Mouse (Mus musculus) midbrain, embryonic 13.5 days (tissue): ENCODE data around the gene Neurod2. TPM values are rescaled to one million over a fixed set of nuclear protein-coding genes. Genes with fewer than 3 reads are reported as not detected.

Experiments used
- ATAC-seq: fragments of 200-750 bp; cut with Nextera tagmentation; 2 replicates; pipeline ENCODE4 v1.8.0; 2017; ENCODE audit warnings: mild to moderate bottlenecking, moderate TSS enrichment, moderate library complexity
- H3K27ac ChIP-seq: fragments of 300-500 bp; sonication (generic); 2 replicates; pipeline ENCODE4 v1.5.1; 2015; ENCODE audit warnings: inconsistent platforms, mild to moderate bottlenecking, moderate library complexity
- H3K27me3 ChIP-seq: fragments of 300-500 bp; sonication (generic); 2 replicates; pipeline ENCODE4 v1.6.1; 2015; ENCODE audit warnings: mild to moderate bottlenecking, inconsistent platforms
- H3K36me3 ChIP-seq: fragments of 300-500 bp; sonication (generic); 2 replicates; pipeline ENCODE4 v1.6.1; 2015; ENCODE audit warnings: mild to moderate bottlenecking, inconsistent platforms
- H3K4me1 ChIP-seq: fragments of 300-500 bp; sonication (generic); replicated peaks from 2 replicates; pipeline ENCODE4 v1.6.1; 2015; ENCODE audit warnings: inconsistent platforms
- H3K4me2 ChIP-seq: fragments of 300-500 bp; sonication (generic); replicated peaks from 2 replicates; pipeline ENCODE4 v1.6.1; 2015; ENCODE audit warnings: moderate library complexity, mild to moderate bottlenecking, inconsistent platforms
- H3K4me3 ChIP-seq: fragments of 300-500 bp; sonication (generic); replicated peaks from 2 replicates; pipeline ENCODE4 v1.5.1; 2015; ENCODE audit warnings: mild to moderate bottlenecking, inconsistent platforms
- H3K9ac ChIP-seq: fragments of 300-500 bp; sonication (generic); replicated peaks from 2 replicates; pipeline ENCODE4 v1.6.1; 2015; ENCODE audit warnings: mild to moderate bottlenecking, inconsistent platforms
- H3K9me3 ChIP-seq: fragments of 300-500 bp; sonication (generic); 2 replicates; pipeline ENCODE4 v1.6.1; 2016; ENCODE audit warnings: mild to moderate bottlenecking, inconsistent platforms
- WGBS: fragments of 180-500 bp; shearing (Covaris S2); methylation state at CpG from one replicate; pipeline ENCODE4 v1.1.7; 2015; 5-methylcytosine and 5-hydroxymethylcytosine counted together
- polyA plus RNA-seq: library from polyadenylated mRNA; unstranded; fragments of >200 nt; fragmentation: Nextera tagmentation; extraction: Ambion mirVana; gene quantifications from 2 replicates; pipeline ENCODE4 v1.2.1, GENCODE M21; 2015

Gene Neurod2
- polyA plus RNA-seq, 1 experiment from 2014 or later = 9.3 TPM

DNA sequence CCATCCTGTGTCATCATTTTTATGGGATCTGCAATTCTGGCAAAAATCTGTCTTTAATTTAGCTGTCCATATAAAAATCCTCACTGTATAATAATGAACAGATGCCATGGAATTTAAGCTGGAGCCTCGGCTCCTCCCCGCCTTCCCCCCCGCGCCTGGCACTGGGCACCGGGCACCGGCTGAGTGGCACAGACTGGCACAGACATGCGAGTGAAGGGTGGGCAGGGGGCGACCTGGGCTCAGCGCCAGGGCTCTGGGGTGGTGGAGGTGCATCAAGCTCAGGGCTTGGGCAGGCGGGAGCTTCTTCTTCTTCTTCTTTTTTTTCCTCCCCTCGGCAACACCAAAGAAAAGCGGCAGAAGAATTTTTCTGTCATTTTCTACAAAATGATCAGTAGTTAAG lies 9.1 kb downstream of the Neurod2 start:
- Histone ChIP-seq H3K4me3 (no peak overlapping the region), H3K4me2 (no peak overlapping the region), H3K36me3 (no peaks in the 10 kb centered on the region), H3K27ac (no peak overlapping the region), H3K4me1 (peaks cover 16% of the 10 kb centered on the region), H3K27me3 (peaks cover 100% of the 10 kb centered on the region), H3K9me3 (no peaks in the 10 kb centered on the region), H3K9ac (no peak overlapping the region)
- 8% methylated on average over 12 of the region's 12 CpGs for WGBS
- ATAC-seq = no peak

DNA sequence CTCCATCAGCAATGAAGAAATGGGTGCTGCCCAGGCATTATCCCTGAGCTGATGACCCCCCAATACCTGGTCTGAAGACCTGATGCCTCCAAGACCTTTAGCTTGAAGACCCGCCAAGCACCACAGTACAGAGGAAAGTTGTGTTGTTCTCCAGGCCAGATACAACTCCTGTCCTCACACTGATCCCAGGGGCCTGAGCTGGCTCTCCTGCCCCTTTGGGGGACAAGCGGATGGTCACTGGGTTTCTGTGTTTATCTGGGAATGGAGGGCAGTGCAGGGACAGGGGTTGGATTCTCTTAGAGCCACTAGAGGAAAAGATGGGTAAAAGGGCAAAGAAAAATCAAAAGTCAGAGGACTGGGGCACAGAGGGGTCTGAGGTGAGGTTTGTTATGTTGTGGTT lies 9.5 kb downstream of the Neurod2 start:
- WGBS = 3% methylated on average over 2 of the region's 2 CpGs
- no peaks in the 10 kb centered on the region for H3K9me3 ChIP-seq
- peaks cover 100% of the 10 kb centered on the region for H3K27me3 ChIP-seq
- H3K27ac ChIP-seq = no peak overlapping the region
- peaks cover 16% of the 10 kb centered on the region for H3K4me1 ChIP-seq
- no peaks in the 10 kb centered on the region for H3K36me3 ChIP-seq
- no peak overlapping the region for H3K9ac ChIP-seq
- no peak overlapping the region for H3K4me2 ChIP-seq
- ATAC-seq = no peak
- H3K4me3 ChIP-seq = no peak overlapping the region

DNA sequence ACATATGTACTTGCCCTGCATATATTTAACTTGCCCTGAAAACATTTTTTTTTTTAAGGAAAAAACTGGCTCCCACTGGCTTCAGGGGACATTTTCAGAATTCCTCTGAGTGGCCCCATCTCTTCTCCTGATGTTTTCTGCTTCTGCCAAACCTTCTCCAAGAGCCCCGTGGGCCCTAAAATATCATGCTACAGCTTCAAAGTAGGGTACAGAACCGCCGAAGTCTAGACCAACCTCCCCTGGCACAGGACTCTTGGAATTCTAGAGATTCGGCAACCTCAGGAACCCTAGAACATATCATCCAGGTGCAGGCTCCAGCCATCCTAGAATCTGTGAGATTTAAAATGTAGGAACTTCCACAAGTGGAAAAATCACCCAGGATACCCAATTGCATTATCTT lies 9.9 kb downstream of the Neurod2 start:
- WGBS = 9% methylated on average over 4 of the region's 4 CpGs
- no peak overlapping the region for H3K27ac ChIP-seq
- H3K4me3 ChIP-seq = no peak overlapping the region
- no peaks in the 10 kb centered on the region for H3K9me3 ChIP-seq
- no peaks in the 10 kb centered on the region for H3K36me3 ChIP-seq
- H3K9ac ChIP-seq = no peak overlapping the region
- no peak overlapping the region for H3K4me2 ChIP-seq
- H3K4me1 ChIP-seq = peaks cover 16% of the 10 kb centered on the region
- H3K27me3 ChIP-seq = peaks cover 100% of the 10 kb centered on the region
- no peak for ATAC-seq

DNA sequence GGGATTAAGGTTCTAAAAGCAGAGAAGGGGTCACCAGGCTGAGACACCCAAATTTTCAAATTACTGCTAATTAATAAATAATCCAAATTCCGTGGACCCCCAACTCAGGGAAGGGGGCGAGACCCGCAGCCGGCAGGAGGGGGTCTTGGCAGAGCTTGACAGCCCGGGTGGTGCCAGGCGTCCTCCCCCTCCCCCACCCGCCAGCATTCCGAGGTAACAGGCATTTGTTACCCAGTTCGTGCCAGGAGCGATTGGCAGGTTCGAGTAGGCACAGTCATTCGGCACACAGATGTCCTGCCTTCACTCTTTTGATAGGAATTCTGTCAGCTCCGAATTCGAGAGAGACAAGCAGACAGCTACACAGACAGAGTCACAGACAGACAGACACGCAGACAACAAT lies 10.3 kb downstream of the Neurod2 start:
- H3K4me3 ChIP-seq = no peak overlapping the region
- whole genome bisulfite sequencing = 2% methylated on average over 15 of the region's 15 CpGs

GRCm38 (mm10) chr11:98318421-98319116 lies 10.9 kb downstream of the Neurod2 start:
- no peak overlapping the region for H3K27ac ChIP-seq
- under 1% methylated on average over 14 of the region's 14 CpGs for WGBS
- no peaks in the 10 kb centered on the region for H3K36me3 ChIP-seq
- H3K4me1 ChIP-seq = peaks cover 20% of the 10 kb centered on the region
- no peaks in the 10 kb centered on the region for H3K9me3 ChIP-seq
- H3K9ac ChIP-seq = no peak overlapping the region
- ATAC-seq = no peak
- peaks cover 100% of the 10 kb centered on the region for H3K27me3 ChIP-seq
- H3K4me3 ChIP-seq = no peak overlapping the region
- H3K4me2 ChIP-seq = no peak overlapping the region

More for the DNA sequence above, 10.3 kb downstream of the Neurod2 start:
- H3K36me3 ChIP-seq = no peaks in the 10 kb centered on the region
- ATAC-seq = no peak
- no peak overlapping the region for H3K4me2 ChIP-seq
- H3K4me1 ChIP-seq = peaks cover 16% of the 10 kb centered on the region
- H3K27me3 ChIP-seq = peaks cover 100% of the 10 kb centered on the region
- no peak overlapping the region for H3K27ac ChIP-seq
- H3K9me3 ChIP-seq = no peaks in the 10 kb centered on the region
- no peak overlapping the region for H3K9ac ChIP-seq

DNA sequence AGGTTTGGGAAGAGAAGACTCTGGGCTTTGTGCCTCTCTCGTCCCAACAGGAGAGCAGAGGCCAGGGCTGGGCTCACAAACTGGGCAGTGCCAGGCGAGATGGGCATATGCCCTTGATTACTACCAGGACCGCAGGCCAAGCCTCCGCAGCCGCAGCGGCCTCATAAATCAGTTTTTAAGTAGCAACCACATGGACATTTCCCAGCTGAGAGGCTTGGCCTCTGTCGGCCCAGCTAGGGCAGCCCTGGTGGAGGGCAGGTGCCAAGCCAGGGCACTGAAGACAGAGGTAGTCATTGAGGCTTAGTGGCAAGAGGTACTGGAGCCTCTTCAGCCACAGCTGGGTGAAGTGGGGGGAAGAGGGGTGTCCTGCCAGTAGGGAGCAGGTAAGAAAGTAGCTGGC lies 12.0 kb downstream of the Neurod2 start:
- Histone ChIP-seq H3K4me2 (no peak overlapping the region), H3K9me3 (no peaks in the 10 kb centered on the region), H3K27me3 (peaks cover 99% of the 10 kb centered on the region), H3K4me1 (peaks cover 22% of the 10 kb centered on the region), H3K36me3 (no peaks in the 10 kb centered on the region), H3K4me3 (no peak overlapping the region), H3K27ac (no peak overlapping the region), H3K9ac (no peak overlapping the region)
- WGBS = under 1% methylated on average over 7 of the region's 7 CpGs
- no peak for ATAC-seq

DNA sequence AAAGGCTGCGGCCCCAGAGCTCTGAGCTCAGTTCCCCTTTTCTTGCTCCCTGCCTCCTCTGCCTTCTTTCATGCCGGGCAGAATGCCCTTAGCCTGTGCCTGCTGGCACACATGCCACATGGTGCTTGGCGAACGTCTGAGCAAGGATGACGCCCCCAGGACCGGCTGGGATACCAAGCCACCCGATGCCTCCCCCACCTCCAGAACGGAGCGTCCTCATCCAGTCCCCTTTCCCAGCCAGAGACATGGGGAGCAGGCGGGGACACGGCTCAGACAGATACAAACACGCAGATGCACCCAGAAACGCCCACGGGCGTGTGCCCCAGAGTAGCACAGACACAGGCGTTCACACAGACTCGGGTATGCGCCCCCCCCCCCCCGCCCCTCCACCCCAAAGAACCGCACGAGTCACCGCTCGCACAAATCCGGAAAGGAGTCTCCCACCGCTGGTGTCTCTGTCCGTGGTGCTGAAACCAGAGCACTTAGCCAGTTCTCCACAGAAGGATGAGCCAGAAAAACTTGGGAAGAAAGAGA lies 15.6 kb downstream of the Neurod2 start:
- ATAC-seq = no peak
- Histone ChIP-seq H3K27me3 (peaks cover 91% of the 10 kb centered on the region), H3K9ac (0 out of 2 replicates have a peak overlapping the region, but pooled peaks have one; percentile 10), H3K27ac (no peak overlapping the region), H3K9me3 (no peaks in the 10 kb centered on the region), H3K4me2 (peak overlapping the region; percentile 28), H3K36me3 (no peaks in the 10 kb centered on the region), H3K4me1 (peaks cover 12% of the 10 kb centered on the region), H3K4me3 (0 out of 2 replicates have a peak overlapping the region, but pooled peaks have one; percentile 6)
- 2% methylated on average over 26 of the region's 26 CpGs for WGBS

- no peak overlapping the region for H3K9ac ChIP-seq
- peaks cover 45% of the 10 kb centered on the region for H3K27me3 ChIP-seq
- H3K36me3 ChIP-seq = no peaks in the 10 kb centered on the region
- 2% methylated on average over 10 of the region's 10 CpGs for WGBS
- no peak for ATAC-seq
- H3K4me3 ChIP-seq = no peak overlapping the region
- peaks cover 44% of the 10 kb centered on the region for H3K4me1 ChIP-seq
- H3K4me2 ChIP-seq = peak overlapping the region; percentile 26; the same call in 1 of the 2 replicates
- no peaks in the 10 kb centered on the region for H3K9me3 ChIP-seq
- H3K27ac ChIP-seq = no peak overlapping the region
These were observed 30.8 kb downstream of the Neurod2 start for GRCm38 (mm10) chr11:98298484-98299205.

DNA sequence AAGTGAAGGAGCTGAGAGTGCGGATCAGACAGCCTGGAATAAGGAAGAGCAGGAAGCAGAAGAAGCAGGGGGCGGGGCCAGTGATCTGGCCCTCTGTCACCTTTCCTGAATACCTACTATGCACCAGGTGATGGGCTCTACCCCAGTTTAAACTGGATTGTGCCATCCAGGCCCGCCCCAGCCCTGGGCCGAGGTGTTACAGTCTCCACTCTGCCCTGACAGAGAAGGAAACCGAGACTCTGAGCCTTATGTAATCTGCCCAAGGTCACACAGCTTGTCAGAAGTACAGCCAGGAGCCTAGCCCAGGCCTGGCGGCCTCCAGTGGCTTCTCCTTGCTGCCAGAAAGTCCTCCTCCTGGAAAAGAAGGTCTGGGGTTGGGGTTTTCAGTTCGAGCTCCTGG lies 31.7 kb downstream of the Neurod2 start:
- no peak overlapping the region for H3K4me3 ChIP-seq
- 0 out of 2 replicates have a peak overlapping the region, but pooled peaks have one; percentile 28 for H3K9ac ChIP-seq
- H3K27ac ChIP-seq = no peak overlapping the region
- peaks cover 45% of the 10 kb centered on the region for H3K27me3 ChIP-seq
- H3K9me3 ChIP-seq = no peaks in the 10 kb centered on the region
- no peaks in the 10 kb centered on the region for H3K36me3 ChIP-seq
- H3K4me2 ChIP-seq = no peak overlapping the region
- WGBS = 20% methylated on average over 7 of the region's 7 CpGs
- H3K4me1 ChIP-seq = peaks cover 46% of the 10 kb centered on the region
- no peak for ATAC-seq

DNA sequence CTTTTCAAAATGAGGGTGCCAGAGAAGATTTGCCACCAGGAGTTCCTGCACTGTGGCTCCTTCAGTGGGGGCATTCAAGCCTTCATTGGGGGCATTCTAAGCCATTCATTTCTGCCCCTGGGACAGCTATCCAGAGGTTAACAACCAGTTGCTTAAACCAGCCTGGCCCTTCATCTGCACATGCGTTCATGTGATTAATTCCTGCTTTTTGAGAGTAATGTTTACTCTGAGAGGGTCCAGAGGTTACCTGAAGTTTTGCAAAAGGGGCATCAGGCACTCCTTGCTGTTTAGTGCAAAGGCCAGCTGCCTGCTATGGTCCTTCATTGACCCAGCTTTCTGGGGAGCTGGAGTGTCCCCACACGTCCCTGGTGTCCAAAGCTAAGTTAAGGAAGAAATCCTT lies 32.5 kb downstream of the Neurod2 start:
- Histone ChIP-seq H3K36me3 (no peaks in the 10 kb centered on the region), H3K27me3 (peaks cover 45% of the 10 kb centered on the region), H3K27ac (no peak overlapping the region), H3K4me3 (no peak overlapping the region), H3K4me1 (peaks cover 46% of the 10 kb centered on the region), H3K4me2 (no peak overlapping the region), H3K9me3 (no peaks in the 10 kb centered on the region), H3K9ac (no peak overlapping the region)
- ATAC-seq = no peak
- WGBS = 57% methylated on average over 2 of the region's 2 CpGs

- H3K4me3 ChIP-seq = no peak overlapping the region
- H3K36me3 ChIP-seq = no peaks in the 10 kb centered on the region
- H3K4me1 ChIP-seq = peaks cover 46% of the 10 kb centered on the region
- no peak overlapping the region for H3K27ac ChIP-seq
- H3K4me2 ChIP-seq = no peak overlapping the region
- H3K9ac ChIP-seq = no peak overlapping the region
- WGBS = under 1% methylated on average over 5 of the region's 5 CpGs
- no peaks in the 10 kb centered on the region for H3K9me3 ChIP-seq
- H3K27me3 ChIP-seq = peaks cover 45% of the 10 kb centered on the region
- 0 out of 2 replicates have a peak, but pooled peaks have one; percentile 25 for ATAC-seq
These were observed 33.2 kb downstream of the Neurod2 start for GRCm38 (mm10) chr11:98296277-98296676.

DNA sequence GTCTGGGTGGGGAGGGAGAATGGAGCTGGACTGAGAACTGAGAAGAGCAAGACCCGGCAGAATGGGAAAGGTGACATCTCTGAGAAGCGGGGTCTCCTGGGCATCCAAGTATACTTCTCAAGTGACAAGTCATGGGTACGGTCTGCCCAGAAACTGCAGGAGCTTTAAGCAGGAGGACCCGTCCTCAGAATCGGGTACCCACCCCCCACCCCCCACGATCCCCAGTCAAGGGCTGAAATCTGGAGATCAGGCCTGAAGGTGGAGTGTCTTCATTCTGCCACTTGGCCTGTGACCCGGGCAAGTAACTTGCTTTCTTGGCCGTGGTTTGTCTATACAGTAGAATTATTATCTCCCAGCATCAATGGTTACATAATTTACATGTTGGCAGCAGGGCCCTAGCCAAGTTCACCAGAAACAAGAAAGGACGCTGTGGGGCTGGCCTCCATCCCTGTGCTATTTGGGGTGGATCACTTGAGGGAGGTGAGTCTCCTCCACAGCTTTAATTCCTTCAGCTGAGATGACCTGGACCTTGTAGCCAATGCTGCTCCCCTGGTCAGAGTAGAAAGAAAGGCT lies 34.3 kb downstream of the Neurod2 start:
- Histone ChIP-seq H3K36me3 (no peaks in the 10 kb centered on the region), H3K9ac (peak overlapping the region; percentile 70), H3K9me3 (no peaks in the 10 kb centered on the region), H3K4me3 (peak overlapping the region; percentile 58), H3K27me3 (peaks cover 43% of the 10 kb centered on the region), H3K27ac (peak overlapping the region; percentile 41), H3K4me2 (peak overlapping the region; percentile 86), H3K4me1 (peaks cover 51% of the 10 kb centered on the region)
- WGBS = 5% methylated on average over 9 of the region's 9 CpGs
- ATAC-seq = peak; percentile 40
